Mouse (Mus musculus) MN1 (cell line): ENCODE measurements at regions not wholly inside any gene's neighbourhood (a gene's known extent, or its start where the extent isn't known, plus 50 kb on each side); places are given as distances from the start of the nearest gene placed in this dataset.
"Not testable (repeated sequence)": the region's sequence is repeated elsewhere in the genome, so short reads cannot be mapped to it uniquely, and the experiment has no call there.

Source experiments
- DNase-seq: peaks from one replicate; pipeline ENCODE4 v3.0.0-alpha.2; 2016; ENCODE audit warnings: low spot score

GRCm38 (mm10) chr10:120284785-120285184 is 57.9 kb downstream of the Llph start:
- no peak for DNase-seq

DNA sequence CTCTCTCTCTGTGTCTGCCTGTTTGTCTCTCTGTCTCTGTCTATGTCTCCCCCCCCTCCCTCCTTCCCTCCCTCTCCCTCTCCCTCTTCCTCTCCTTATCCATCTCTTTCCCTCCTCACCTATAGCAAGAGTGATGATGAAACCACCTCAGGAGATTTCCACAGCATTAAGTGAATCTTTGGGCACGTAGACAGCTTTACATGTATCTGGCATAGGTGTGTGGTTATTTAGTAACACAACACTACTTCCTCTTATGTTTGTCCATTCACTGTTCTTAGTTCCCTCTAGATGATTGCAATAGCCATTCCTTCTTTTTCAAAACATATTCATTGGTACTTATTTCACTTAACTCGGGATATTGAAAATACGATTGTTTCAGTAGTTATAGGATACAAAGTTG is 65.0 kb downstream of the Llph start:
- no peak for DNase-seq

- not testable (repeated sequence) for DNase-seq
Observed at GRCm38 (mm10) chr10:120293381-120293780, 66.5 kb downstream of the Llph start.

GRCm38 (mm10) chr10:120294487-120294886 is 67.6 kb downstream of the Llph start:
- DNase-seq, result peak; percentile 66

- DNase-seq, result no peak
Observed at GRCm38 (mm10) chr10:120297311-120297710, 70.4 kb downstream of the Llph start.

- DNase-seq, result peak; percentile 30
Observed at GRCm38 (mm10) chr10:120298293-120298927, 71.5 kb downstream of the Llph start.

DNA sequence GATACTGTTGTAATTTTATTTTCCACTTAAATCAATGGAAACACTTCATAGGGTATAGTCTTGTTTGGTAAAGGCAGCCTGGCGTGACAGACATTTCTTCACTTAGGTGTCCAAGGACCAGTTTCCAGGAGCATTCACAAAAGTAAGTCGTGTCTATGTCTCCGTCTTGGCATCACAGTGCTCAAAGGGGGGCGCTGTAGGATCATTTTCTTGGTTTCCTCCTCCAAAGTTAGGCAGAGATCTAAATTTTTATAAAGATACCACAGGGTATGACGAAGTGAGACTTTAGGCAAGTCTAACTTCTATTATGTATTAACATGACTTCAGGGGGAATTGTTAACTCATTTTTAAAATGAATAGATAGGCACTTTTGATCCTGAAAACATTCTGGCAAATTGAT is 79.1 kb downstream of the Llph start:
- no peak for DNase-seq

DNA sequence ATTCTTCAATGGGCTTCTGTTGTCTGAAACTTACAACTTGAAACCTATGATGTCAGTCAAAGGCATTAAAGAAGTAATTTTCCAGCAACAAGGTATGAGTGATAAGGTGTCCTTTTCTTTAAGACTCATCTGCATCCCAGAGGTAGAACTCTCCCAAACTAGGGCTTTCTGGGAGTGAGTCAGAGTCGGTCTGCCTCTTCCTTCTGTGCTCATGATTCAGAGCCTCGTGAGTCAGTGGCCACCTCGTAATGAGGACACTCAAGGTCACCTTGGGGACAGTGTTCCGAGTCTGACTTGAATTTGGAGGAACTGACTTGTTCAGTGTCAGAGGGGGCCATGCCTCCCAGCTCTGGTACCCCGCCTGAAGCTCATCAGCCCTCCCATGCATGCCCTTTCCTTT is 81.8 kb downstream of the Llph start:
- no peak for DNase-seq
